Mouse (Mus musculus) heart, postnatal 10 days (tissue): Measurements from ENCODE around the gene Med13l. TPM values are rescaled to one million over a fixed set of nuclear protein-coding genes. Genes with fewer than 3 reads are reported as not detected.

Experiments used
- DNase-seq, 2 experiments: peaks; one replicate each; pipeline ENCODE4 v3.0.0; 2021
- intact Hi-C: fragments of 180-260 bp; cut with DNase I; formaldehyde crosslinking; loops from one replicate; pipeline ENCODE4 v1.15.1; 2025
- total RNA-seq, 2 experiments: library from RNA; stranded (reverse); gene quantifications; 2 replicates each; pipeline ENCODE4 v1.2.3; 2021

Med13l gene
- total RNA-seq, 2 experiments from 2014 or later, result 33.8 to 41.6 TPM

- intact Hi-C loops, result no loop called here
- no peak for DNase-seq
Measured at GRCm38 (mm10) chr5:118679283-118679835, 118.9 kb downstream of the Med13l start.

- peak; percentile 37 to 57 for DNase-seq
- intact Hi-C loops, result no loop called here
Measured at GRCm38 (mm10) chr5:118680853-118681252, 120.4 kb downstream of the Med13l start.

- DNase-seq, result no peak
Measured at GRCm38 (mm10) chr5:118682007-118682406, 121.5 kb downstream of the Med13l start.

GRCm38 (mm10) chr5:118685145-118685544 lies 124.7 kb downstream of the Med13l start:
- intact Hi-C loops, result no loop called here
- DNase-seq, result no peak

More at GRCm38 (mm10) chr5:118682007-118682406, 121.5 kb downstream of the Med13l start:
- intact Hi-C loops, result no loop called here

- DNase-seq, result no peak
- intact Hi-C loops, result no loop called here
Measured at GRCm38 (mm10) chr5:118686021-118686420, 125.5 kb downstream of the Med13l start.

- intact Hi-C loops, result no loop called here
- DNase-seq, result no peak
Measured at GRCm38 (mm10) chr5:118688886-118689835, 128.7 kb downstream of the Med13l start.

GRCm38 (mm10) chr5:118691025-118691709 lies 130.7 kb downstream of the Med13l start:
- no peak for DNase-seq
- intact Hi-C loops, result no loop called here

- no peak for DNase-seq
- intact Hi-C loops, result no loop called here
Measured at GRCm38 (mm10) chr5:118691710-118692040, 131.2 kb downstream of the Med13l start.

- no peak for DNase-seq
- intact Hi-C loops, result no loop called here
Measured at GRCm38 (mm10) chr5:118693996-118694395, 133.5 kb downstream of the Med13l start.

GRCm38 (mm10) chr5:118697073-118697472 lies 136.6 kb downstream of the Med13l start:
- DNase-seq, result no peak
- intact Hi-C loops, result no loop called here

- intact Hi-C loops, result no loop called here
- no peak for DNase-seq
Measured at GRCm38 (mm10) chr5:118700978-118701377, 140.5 kb downstream of the Med13l start.

GRCm38 (mm10) chr5:118702674-118703073 lies 142.2 kb downstream of the Med13l start:
- intact Hi-C loops, result no loop called here
- DNase-seq, result no peak

GRCm38 (mm10) chr5:118704148-118704547 lies 143.7 kb downstream of the Med13l start:
- intact Hi-C loops, result no loop called here

GRCm38 (mm10) chr5:118704960-118705359 lies 144.5 kb downstream of the Med13l start:
- DNase-seq, result no peak
- intact Hi-C loops, result no loop called here

More at GRCm38 (mm10) chr5:118704148-118704547, 143.7 kb downstream of the Med13l start:
- DNase-seq, result no peak

GRCm38 (mm10) chr5:118706009-118706408 lies 145.5 kb downstream of the Med13l start:
- intact Hi-C loops, result no loop called here

GRCm38 (mm10) chr5:118706414-118706813 lies 145.9 kb downstream of the Med13l start:
- intact Hi-C loops, result no loop called here

More at GRCm38 (mm10) chr5:118706009-118706408, 145.5 kb downstream of the Med13l start:
- DNase-seq, result no peak

GRCm38 (mm10) chr5:118707501-118707900 lies 147.0 kb downstream of the Med13l start:
- DNase-seq, result no peak
- intact Hi-C loops, result no loop called here

More at GRCm38 (mm10) chr5:118706414-118706813, 145.9 kb downstream of the Med13l start:
- DNase-seq, result no peak

- intact Hi-C loops, result loop anchor here (2.0 kb wide), 1 partner anchor 114 kb away; no protein-coding TSS in a partner anchor
- peak; percentile 66 to 83 for DNase-seq
Measured at GRCm38 (mm10) chr5:118708215-118708949, 147.9 kb downstream of the Med13l start.

- DNase-seq, result no peak
- intact Hi-C loops, result loop anchor here (2.0 kb wide), 1 partner anchor 115 kb away; no protein-coding TSS in a partner anchor
Measured at GRCm38 (mm10) chr5:118709847-118710251, 149.4 kb downstream of the Med13l start.

GRCm38 (mm10) chr5:118715518-118715917 lies 155.0 kb downstream of the Med13l start:
- DNase-seq, result no peak
- intact Hi-C loops, result no loop called here
